Mouse (Mus musculus): ENCODE data around the gene Dgkz. TPM values are rescaled to one million over a fixed set of nuclear protein-coding genes. Genes with fewer than 3 reads are reported as not detected.

Gene Dgkz
- polyA plus RNA-seq, 1 experiment from 2014 or later, result 28.6 TPM

- no peaks in the 10 kb centered on the region for H3K36me3 ChIP-seq (replicated peaks; ENCODE audit: control insufficient read depth, insufficient read depth, low read depth, low read length)
- H3K27me3 ChIP-seq (ENCODE audit: control insufficient read depth, insufficient read depth, low read length), result no peaks in the 10 kb centered on the region
- H3K27ac ChIP-seq (replicated peaks; ENCODE audit: low read depth, low read length), result no peak overlapping the region
- no peak overlapping the region for H3K9ac ChIP-seq (replicated peaks; ENCODE audit: low read length)
- H3K4me3 ChIP-seq (ENCODE audit: low read depth, low read length), result no peak overlapping the region
- no peaks in the 10 kb centered on the region for H3K9me3 ChIP-seq (replicated peaks; ENCODE audit: control insufficient read depth, low read length)
- ATAC-seq (replicated peaks; ENCODE audit: insufficient number of reproducible peaks, low FRiP score, low TSS enrichment, low read depth), result no peak
- H3K4me2 ChIP-seq (ENCODE audit: low read depth, low read length), result no peak overlapping the region
- no peak for DNase-seq (ENCODE audit: low spot score)
- WGBS, result 89% methylated on average over 8 of the region's 8 CpGs
- no peaks in the 10 kb centered on the region for H3K4me1 ChIP-seq (ENCODE audit: control insufficient read depth, insufficient read depth, low read length)
These were observed 75.2 kb downstream of the Dgkz start for GRCm38 (mm10) chr2:91900431-91900830.

GRCm38 (mm10) chr2:91899141-91899540 lies 76.5 kb downstream of the Dgkz start:
- no peak overlapping the region for H3K4me2 ChIP-seq (ENCODE audit: low read depth, low read length)
- no peak for DNase-seq (ENCODE audit: low spot score)
- no peak for ATAC-seq (replicated peaks; ENCODE audit: insufficient number of reproducible peaks, low FRiP score, low TSS enrichment, low read depth)
- 84% methylated on average over 3 of the region's 3 CpGs for WGBS
- H3K9ac ChIP-seq (replicated peaks; ENCODE audit: low read length), result no peak overlapping the region
- no peaks in the 10 kb centered on the region for H3K27me3 ChIP-seq (ENCODE audit: control insufficient read depth, insufficient read depth, low read length)
- no peaks in the 10 kb centered on the region for H3K9me3 ChIP-seq (replicated peaks; ENCODE audit: control insufficient read depth, low read length)
- no peaks in the 10 kb centered on the region for H3K36me3 ChIP-seq (replicated peaks; ENCODE audit: control insufficient read depth, insufficient read depth, low read depth, low read length)
- no peaks in the 10 kb centered on the region for H3K4me1 ChIP-seq (ENCODE audit: control insufficient read depth, insufficient read depth, low read length)
- H3K27ac ChIP-seq (replicated peaks; ENCODE audit: low read depth, low read length), result no peak overlapping the region
- H3K4me3 ChIP-seq (ENCODE audit: low read depth, low read length), result no peak overlapping the region

- Histone ChIP-seq H3K9ac (replicated peaks; ENCODE audit: low read length) (no peak overlapping the region), H3K4me2 (ENCODE audit: low read depth, low read length) (no peak overlapping the region), H3K4me3 (ENCODE audit: low read depth, low read length) (no peak overlapping the region), H3K27me3 (ENCODE audit: control insufficient read depth, insufficient read depth, low read length) (no peaks in the 10 kb centered on the region), H3K27ac (replicated peaks; ENCODE audit: low read depth, low read length) (no peak overlapping the region), H3K9me3 (replicated peaks; ENCODE audit: control insufficient read depth, low read length) (no peaks in the 10 kb centered on the region), H3K4me1 (ENCODE audit: control insufficient read depth, insufficient read depth, low read length) (no peaks in the 10 kb centered on the region), H3K36me3 (replicated peaks; ENCODE audit: control insufficient read depth, insufficient read depth, low read depth, low read length) (no peaks in the 10 kb centered on the region)
- no peak for ATAC-seq (replicated peaks; ENCODE audit: insufficient number of reproducible peaks, low FRiP score, low TSS enrichment, low read depth)
- no peak for DNase-seq (ENCODE audit: low spot score)
These were observed 77.7 kb downstream of the Dgkz start for GRCm38 (mm10) chr2:91897968-91898367.

- WGBS, result 92% methylated on average over 3 of the region's 3 CpGs
- DNase-seq (ENCODE audit: low spot score) (no peak), ATAC-seq (replicated peaks; ENCODE audit: insufficient number of reproducible peaks, low FRiP score, low TSS enrichment, low read depth) (no peak)
- Histone ChIP-seq H3K27ac (replicated peaks; ENCODE audit: low read depth, low read length) (no peak overlapping the region), H3K4me2 (ENCODE audit: low read depth, low read length) (no peak overlapping the region), H3K9ac (replicated peaks; ENCODE audit: low read length) (no peak overlapping the region), H3K36me3 (replicated peaks; ENCODE audit: control insufficient read depth, insufficient read depth, low read depth, low read length) (no peaks in the 10 kb centered on the region), H3K27me3 (ENCODE audit: control insufficient read depth, insufficient read depth, low read length) (no peaks in the 10 kb centered on the region), H3K9me3 (replicated peaks; ENCODE audit: control insufficient read depth, low read length) (no peaks in the 10 kb centered on the region), H3K4me1 (ENCODE audit: control insufficient read depth, insufficient read depth, low read length) (no peaks in the 10 kb centered on the region), H3K4me3 (ENCODE audit: low read depth, low read length) (no peak overlapping the region)
These were observed 80.3 kb downstream of the Dgkz start for GRCm38 (mm10) chr2:91895401-91895800.

- Histone ChIP-seq H3K4me1 (ENCODE audit: control insufficient read depth, insufficient read depth, low read length) (no peaks in the 10 kb centered on the region), H3K27ac (replicated peaks; ENCODE audit: low read depth, low read length) (no peak overlapping the region), H3K36me3 (replicated peaks; ENCODE audit: control insufficient read depth, insufficient read depth, low read depth, low read length) (no peaks in the 10 kb centered on the region), H3K9me3 (replicated peaks; ENCODE audit: control insufficient read depth, low read length) (no peaks in the 10 kb centered on the region), H3K4me2 (ENCODE audit: low read depth, low read length) (no peak overlapping the region), H3K4me3 (ENCODE audit: low read depth, low read length) (no peak overlapping the region), H3K27me3 (ENCODE audit: control insufficient read depth, insufficient read depth, low read length) (no peaks in the 10 kb centered on the region), H3K9ac (replicated peaks; ENCODE audit: low read length) (no peak overlapping the region)
- DNase-seq (ENCODE audit: low spot score) (no peak), ATAC-seq (replicated peaks; ENCODE audit: insufficient number of reproducible peaks, low FRiP score, low TSS enrichment, low read depth) (no peak)
- WGBS, result 78% methylated on average over 3 of the region's 3 CpGs
These were observed 80.9 kb downstream of the Dgkz start for GRCm38 (mm10) chr2:91894716-91895115.

GRCm38 (mm10) chr2:91884616-91885015 lies 91.0 kb downstream of the Dgkz start:
- ATAC-seq (replicated peaks; ENCODE audit: insufficient number of reproducible peaks, low FRiP score, low TSS enrichment, low read depth) (no peak), DNase-seq (ENCODE audit: low spot score) (no peak)
- Histone ChIP-seq H3K4me1 (ENCODE audit: control insufficient read depth, insufficient read depth, low read length) (no peaks in the 10 kb centered on the region), H3K4me3 (ENCODE audit: low read depth, low read length) (no peak overlapping the region), H3K27me3 (ENCODE audit: control insufficient read depth, insufficient read depth, low read length) (no peaks in the 10 kb centered on the region), H3K27ac (replicated peaks; ENCODE audit: low read depth, low read length) (no peak overlapping the region), H3K4me2 (ENCODE audit: low read depth, low read length) (no peak overlapping the region), H3K36me3 (replicated peaks; ENCODE audit: control insufficient read depth, insufficient read depth, low read depth, low read length) (no peaks in the 10 kb centered on the region), H3K9ac (replicated peaks; ENCODE audit: low read length) (no peak overlapping the region), H3K9me3 (replicated peaks; ENCODE audit: control insufficient read depth, low read length) (no peaks in the 10 kb centered on the region)
- WGBS, result 86% methylated on average over 4 of the region's 4 CpGs

GRCm38 (mm10) chr2:91883961-91884360 lies 91.7 kb downstream of the Dgkz start:
- ATAC-seq (replicated peaks; ENCODE audit: insufficient number of reproducible peaks, low FRiP score, low TSS enrichment, low read depth), result no peak
- DNase-seq (ENCODE audit: low spot score), result no peak

More at GRCm38 (mm10) chr2:91883961-91884360, 91.7 kb downstream of the Dgkz start:
- H3K36me3 ChIP-seq (replicated peaks; ENCODE audit: control insufficient read depth, insufficient read depth, low read depth, low read length), result no peaks in the 10 kb centered on the region
- H3K4me2 ChIP-seq (ENCODE audit: low read depth, low read length), result no peak overlapping the region
- H3K9ac ChIP-seq (replicated peaks; ENCODE audit: low read length), result no peak overlapping the region
- WGBS, result 84% methylated on average over 4 of the region's 4 CpGs
- no peak overlapping the region for H3K4me3 ChIP-seq (ENCODE audit: low read depth, low read length)
- no peak overlapping the region for H3K27ac ChIP-seq (replicated peaks; ENCODE audit: low read depth, low read length)
- H3K9me3 ChIP-seq (replicated peaks; ENCODE audit: control insufficient read depth, low read length), result no peaks in the 10 kb centered on the region
- no peaks in the 10 kb centered on the region for H3K27me3 ChIP-seq (ENCODE audit: control insufficient read depth, insufficient read depth, low read length)
- no peaks in the 10 kb centered on the region for H3K4me1 ChIP-seq (ENCODE audit: control insufficient read depth, insufficient read depth, low read length)
